Mouse (Mus musculus): ENCODE results near the gene Slc25a51. TPM values are rescaled to one million over a fixed set of nuclear protein-coding genes. Genes with fewer than 3 reads are reported as not detected.

Gene Slc25a51
- polyA plus RNA-seq, 1 experiment: 39.9 TPM

- H3ac ChIP-seq (ENCODE audit: control insufficient read depth, insufficient read length): no peak overlapping the region
- H3K27me3 ChIP-seq (ENCODE audit: control insufficient read depth, insufficient read depth, insufficient read length): no peaks in the 10 kb centered on the region
- H3K36me3 ChIP-seq (ENCODE audit: control insufficient read depth, insufficient read depth): peaks cover 16% of the 10 kb centered on the region
- H3K79me2 ChIP-seq (ENCODE audit: control insufficient read depth, insufficient read depth): peaks cover 52% of the 10 kb centered on the region
- no peak for TF ChIP-seq E2F4 (IDR thresholded peaks at IDR 0.05; ENCODE audit: insufficient read depth)
- no peak for TF ChIP-seq SRF (IDR thresholded peaks at IDR 0.05; ENCODE audit: control insufficient read depth, insufficient read length, low read depth)
- no peak for TF ChIP-seq MYOD1 (IDR thresholded peaks at IDR 0.05; ENCODE audit: control insufficient read depth in 1 of 3, insufficient read length in 2 of 3, low read depth in 2 of 3)
- TF ChIP-seq POLR2A (IDR thresholded peaks at IDR 0.05; ENCODE audit: insufficient read length, low read depth): no peak
- TF ChIP-seq TCF3 (IDR thresholded peaks at IDR 0.05; ENCODE audit: insufficient read length, low read depth): no peak
- no peak for TF ChIP-seq USF1 (IDR thresholded peaks at IDR 0.05; ENCODE audit: low read depth)
- no peak for TF ChIP-seq REST (IDR thresholded peaks at IDR 0.05; ENCODE audit: insufficient read depth, insufficient read length)
- no peak overlapping the region for H3K4me3 ChIP-seq
- no peak overlapping the region for H3K4me2 ChIP-seq (ENCODE audit: low read depth)
Observed at GRCm38 (mm10) chr4:45404086-45404485, 4.5 kb downstream of the Slc25a51 start.

GRCm38 (mm10) chr4:45403499-45403878, 5.1 kb downstream of the Slc25a51 start:
- H3K79me2 ChIP-seq (ENCODE audit: control insufficient read depth, insufficient read depth): peaks cover 52% of the 10 kb centered on the region

GRCm38 (mm10) chr4:45402878-45403498, 5.6 kb downstream of the Slc25a51 start:
- Histone ChIP-seq H3K36me3 (ENCODE audit: control insufficient read depth, insufficient read depth) (peaks cover 18% of the 10 kb centered on the region), H3K27me3 (ENCODE audit: control insufficient read depth, insufficient read depth, insufficient read length) (no peaks in the 10 kb centered on the region)
- TF ChIP-seq REST (IDR thresholded peaks at IDR 0.05; ENCODE audit: insufficient read depth, insufficient read length) (no peak), TCF3 (IDR thresholded peaks at IDR 0.05; ENCODE audit: insufficient read length, low read depth) (no peak), USF1 (IDR thresholded peaks at IDR 0.05; ENCODE audit: low read depth) (no peak), E2F4 (IDR thresholded peaks at IDR 0.05; ENCODE audit: insufficient read depth) (no peak), POLR2A (IDR thresholded peaks at IDR 0.05; ENCODE audit: insufficient read length, low read depth) (no peak), TCF12 (IDR thresholded peaks at IDR 0.05; ENCODE audit: insufficient read depth, poor library complexity, severe bottlenecking) (no peak), SRF (IDR thresholded peaks at IDR 0.05; ENCODE audit: control insufficient read depth, insufficient read length, low read depth) (no peak), POLR2AphosphoS2 (IDR thresholded peaks at IDR 0.05; ENCODE audit: insufficient read length, low read depth) (no peak), MYOD1 (IDR thresholded peaks at IDR 0.05; ENCODE audit: control insufficient read depth in 1 of 3, insufficient read length in 2 of 3, low read depth in 2 of 3) (no peak), MAX (IDR thresholded peaks at IDR 0.05; ENCODE audit: low read depth) (no peak), CEBPB (IDR thresholded peaks at IDR 0.05; ENCODE audit: insufficient read depth, poor library complexity, severe bottlenecking) (no peak), MYOG (IDR thresholded peaks at IDR 0.05; ENCODE audit: control insufficient read depth in 1 of 3, insufficient read depth in 1 of 3, insufficient read length in 2 of 3, low read depth in 2 of 3) (no peak)

More at GRCm38 (mm10) chr4:45403499-45403878, 5.1 kb downstream of the Slc25a51 start:
- Histone ChIP-seq H3K4me3 (no peak overlapping the region), H3K36me3 (ENCODE audit: control insufficient read depth, insufficient read depth) (peaks cover 18% of the 10 kb centered on the region), H3K4me2 (ENCODE audit: low read depth) (no peak overlapping the region), H3ac (ENCODE audit: control insufficient read depth, insufficient read length) (no peak overlapping the region), H3K27me3 (ENCODE audit: control insufficient read depth, insufficient read depth, insufficient read length) (no peaks in the 10 kb centered on the region)
- TF ChIP-seq MYOG (IDR thresholded peaks at IDR 0.05; ENCODE audit: control insufficient read depth in 1 of 3, insufficient read depth in 1 of 3, insufficient read length in 2 of 3, low read depth in 2 of 3) (no peak), E2F4 (IDR thresholded peaks at IDR 0.05; ENCODE audit: insufficient read depth) (no peak), USF1 (IDR thresholded peaks at IDR 0.05; ENCODE audit: low read depth) (no peak), SRF (IDR thresholded peaks at IDR 0.05; ENCODE audit: control insufficient read depth, insufficient read length, low read depth) (no peak), MYOD1 (IDR thresholded peaks at IDR 0.05; ENCODE audit: control insufficient read depth in 1 of 3, insufficient read length in 2 of 3, low read depth in 2 of 3) (no peak), MAX (IDR thresholded peaks at IDR 0.05; ENCODE audit: low read depth) (no peak), TCF12 (IDR thresholded peaks at IDR 0.05; ENCODE audit: insufficient read depth, poor library complexity, severe bottlenecking) (no peak), CEBPB (IDR thresholded peaks at IDR 0.05; ENCODE audit: insufficient read depth, poor library complexity, severe bottlenecking) (no peak), REST (IDR thresholded peaks at IDR 0.05; ENCODE audit: insufficient read depth, insufficient read length) (no peak), TCF3 (IDR thresholded peaks at IDR 0.05; ENCODE audit: insufficient read length, low read depth) (no peak), POLR2A (IDR thresholded peaks at IDR 0.05; ENCODE audit: insufficient read length, low read depth) (no peak)

GRCm38 (mm10) chr4:45402281-45402680, 6.3 kb downstream of the Slc25a51 start:
- Histone ChIP-seq H3K27me3 (ENCODE audit: control insufficient read depth, insufficient read depth, insufficient read length) (no peaks in the 10 kb centered on the region), H3K4me2 (ENCODE audit: low read depth) (no peak overlapping the region), H3K36me3 (ENCODE audit: control insufficient read depth, insufficient read depth) (peaks cover 18% of the 10 kb centered on the region), H3K4me3 (no peak overlapping the region), H3ac (ENCODE audit: control insufficient read depth, insufficient read length) (no peak overlapping the region), H3K79me2 (ENCODE audit: control insufficient read depth, insufficient read depth) (peaks cover 43% of the 10 kb centered on the region)
- TF ChIP-seq SRF (IDR thresholded peaks at IDR 0.05; ENCODE audit: control insufficient read depth, insufficient read length, low read depth) (no peak), TCF12 (IDR thresholded peaks at IDR 0.05; ENCODE audit: insufficient read depth, poor library complexity, severe bottlenecking) (no peak), POLR2A (IDR thresholded peaks at IDR 0.05; ENCODE audit: insufficient read length, low read depth) (no peak), USF1 (IDR thresholded peaks at IDR 0.05; ENCODE audit: low read depth) (no peak), CEBPB (IDR thresholded peaks at IDR 0.05; ENCODE audit: insufficient read depth, poor library complexity, severe bottlenecking) (no peak), TCF3 (IDR thresholded peaks at IDR 0.05; ENCODE audit: insufficient read length, low read depth) (no peak), MYOG (IDR thresholded peaks at IDR 0.05; ENCODE audit: control insufficient read depth in 1 of 3, insufficient read depth in 1 of 3, insufficient read length in 2 of 3, low read depth in 2 of 3) (no peak), E2F4 (IDR thresholded peaks at IDR 0.05; ENCODE audit: insufficient read depth) (no peak), POLR2AphosphoS2 (IDR thresholded peaks at IDR 0.05; ENCODE audit: insufficient read length, low read depth) (no peak)

More at GRCm38 (mm10) chr4:45402878-45403498, 5.6 kb downstream of the Slc25a51 start:
- Histone ChIP-seq H3K4me2 (ENCODE audit: low read depth) (no peak overlapping the region), H3ac (ENCODE audit: control insufficient read depth, insufficient read length) (no peak overlapping the region), H3K4me3 (no peak overlapping the region), H3K79me2 (ENCODE audit: control insufficient read depth, insufficient read depth) (peaks cover 50% of the 10 kb centered on the region)
